Mouse (Mus musculus) left cerebral cortex, adult 9 months (tissue): ENCODE data around the gene Rnf150.

Source experiments
- DNase-seq, 2 experiments: peaks; one replicate each; pipeline ENCODE4 v3.0.0; 2022; ENCODE audit warnings: low spot score in 2 of 2

Rnf150 gene

GRCm38 (mm10) chr8:83011758-83012157 is 148.6 kb downstream of the Rnf150 start:
- DNase-seq, result peak in 1 of 2 experiments; percentile 15

DNA sequence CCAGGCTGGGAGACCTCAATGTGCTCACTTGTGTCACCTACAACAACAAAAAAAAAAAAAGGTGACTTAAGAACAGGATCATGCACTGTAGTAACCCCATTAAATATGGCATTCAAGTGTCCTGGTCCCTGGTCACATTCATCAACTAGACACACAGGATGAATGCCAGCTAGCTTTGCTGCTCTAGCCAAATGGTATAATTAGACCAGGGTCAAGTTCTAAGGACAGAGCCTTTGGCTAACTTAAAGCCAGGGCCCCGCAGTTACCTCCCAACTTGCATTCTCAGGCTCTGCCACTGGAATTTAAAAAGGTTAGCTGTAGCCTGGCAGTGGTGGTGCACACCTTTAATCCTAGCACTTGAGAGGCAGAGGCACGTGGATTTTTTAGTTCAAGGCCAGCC is 165.1 kb downstream of the Rnf150 start:
- DNase-seq, result peak in 1 of 2 experiments; percentile 1

DNA sequence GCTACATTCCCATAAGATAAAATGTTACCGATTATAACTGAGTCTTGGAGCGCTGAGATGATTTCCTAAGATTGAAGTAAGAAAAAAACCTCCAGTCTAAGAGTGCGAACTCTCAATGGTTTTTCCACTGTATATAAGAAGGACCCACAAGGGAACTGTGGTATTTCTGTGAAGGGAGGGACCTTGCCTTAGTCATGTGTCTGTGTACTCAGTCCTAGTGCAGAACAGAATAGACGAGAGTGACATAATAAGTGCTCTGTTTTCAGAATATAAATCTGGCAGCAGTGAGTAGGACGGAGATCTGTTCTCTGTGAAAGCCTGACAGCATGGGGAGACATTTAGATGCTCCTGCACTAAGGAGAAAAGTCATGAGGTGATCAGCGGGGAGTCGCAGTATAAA is 169.6 kb downstream of the Rnf150 start:
- peak; percentile 40 to 64 for DNase-seq

DNA sequence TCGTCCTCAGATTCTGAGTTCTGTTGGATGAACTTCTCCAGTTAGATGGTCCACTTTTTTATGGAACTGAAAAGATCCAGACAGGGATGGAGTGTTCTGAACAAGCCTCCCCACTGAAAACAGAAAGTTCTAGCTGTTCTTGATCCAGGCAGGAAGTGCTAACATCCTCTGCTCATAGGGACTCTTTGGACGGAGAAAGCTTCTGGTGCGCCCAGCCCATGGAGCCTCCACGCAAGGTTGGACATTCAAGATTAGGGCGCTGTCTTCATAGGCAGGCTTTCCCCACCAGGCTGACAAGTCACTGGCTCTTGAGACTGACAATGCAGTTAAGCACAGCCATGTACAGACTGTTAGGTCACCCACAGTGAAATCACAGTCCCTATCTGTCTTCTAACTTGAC is 172.0 kb downstream of the Rnf150 start:
- no peak for DNase-seq

DNA sequence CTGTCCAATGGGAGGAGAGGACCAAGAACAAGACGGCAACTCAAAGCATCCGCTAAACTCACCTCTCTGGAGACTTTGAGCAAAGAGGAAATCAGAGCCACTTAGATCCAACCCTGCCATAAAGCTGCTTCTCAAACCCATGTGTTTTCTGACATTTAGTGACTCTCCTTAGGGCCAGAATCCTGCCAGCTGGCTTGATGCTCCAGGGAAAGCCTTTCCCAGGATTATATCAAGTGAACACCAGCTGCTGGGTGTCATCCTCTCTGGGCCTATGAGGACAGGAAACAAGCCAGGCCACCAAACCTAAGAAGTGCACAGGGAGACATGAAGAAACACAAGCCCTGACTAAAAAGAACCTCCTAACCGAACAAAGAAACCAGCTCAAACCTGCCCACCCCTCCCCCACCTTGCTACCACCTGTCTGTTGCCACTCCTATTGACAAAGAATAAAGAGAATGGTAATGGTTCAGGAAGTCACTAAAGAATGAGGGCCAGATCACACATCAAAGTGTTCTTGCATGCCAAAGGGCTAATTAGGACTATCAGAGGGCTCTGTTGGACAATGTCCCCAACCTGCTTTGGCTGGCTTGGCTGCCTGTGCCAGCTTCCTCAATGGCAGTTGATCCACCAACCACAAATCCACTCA is 173.5 kb downstream of the Rnf150 start:
- DNase-seq, result no peak

DNA sequence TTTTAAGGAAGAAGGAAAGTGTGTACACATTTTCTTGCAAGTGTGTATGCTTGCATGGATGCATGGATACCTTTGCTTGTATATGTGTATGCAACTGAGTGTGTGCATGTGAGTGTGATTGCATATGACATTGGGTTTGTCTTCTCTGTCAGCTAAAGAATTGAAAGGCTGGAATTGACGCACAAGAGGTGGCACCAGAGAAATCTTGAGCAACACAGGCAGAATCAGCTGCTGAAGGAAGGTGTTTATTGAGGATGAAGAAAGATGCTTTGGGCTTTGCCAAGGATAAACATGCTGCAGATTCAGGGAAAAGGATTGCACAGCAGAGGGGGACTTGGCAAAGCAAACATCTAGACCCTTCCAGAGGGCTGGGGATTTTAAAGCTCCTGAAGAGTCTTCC is 174.2 kb downstream of the Rnf150 start:
- DNase-seq, result no peak

DNA sequence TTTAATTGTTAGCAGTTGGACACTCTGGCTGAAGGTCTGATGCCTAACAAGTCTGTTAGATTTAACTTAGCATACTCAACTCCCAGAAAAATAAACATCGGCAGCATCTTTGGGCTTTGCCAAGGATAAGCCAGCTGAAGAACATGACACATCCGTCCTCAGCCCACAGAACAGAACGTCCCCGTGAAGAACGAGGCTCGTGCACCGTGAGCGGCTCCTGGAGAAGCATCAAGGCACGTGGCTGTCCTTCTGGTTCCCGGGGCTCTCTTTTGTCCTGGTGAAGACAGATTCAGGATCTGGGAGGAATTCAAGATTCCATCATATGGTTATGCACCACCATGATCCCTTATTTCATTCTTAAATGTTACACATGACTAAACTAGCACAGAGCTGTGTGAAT is 175.4 kb downstream of the Rnf150 start:
- peak; percentile 46 to 87 for DNase-seq

DNA sequence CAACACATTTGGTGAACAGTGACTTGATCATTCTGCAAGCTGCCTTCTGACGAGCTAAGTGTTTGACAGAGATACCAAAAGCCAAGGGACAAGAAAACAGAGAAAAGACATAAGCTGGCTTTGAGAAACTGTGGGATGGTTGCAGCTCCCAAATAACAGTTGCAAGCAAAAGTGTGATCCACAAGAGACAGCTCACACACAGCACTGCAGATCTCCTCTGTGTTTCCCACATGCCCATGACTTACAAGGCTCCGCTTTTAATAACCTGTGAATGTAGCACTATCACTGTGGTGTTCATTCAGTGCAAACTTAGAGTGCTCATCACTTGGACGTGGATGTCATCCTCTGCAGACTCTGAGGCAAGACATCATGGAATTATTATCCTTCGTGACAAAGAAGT is 178.3 kb downstream of the Rnf150 start:
- DNase-seq, result no peak

DNA sequence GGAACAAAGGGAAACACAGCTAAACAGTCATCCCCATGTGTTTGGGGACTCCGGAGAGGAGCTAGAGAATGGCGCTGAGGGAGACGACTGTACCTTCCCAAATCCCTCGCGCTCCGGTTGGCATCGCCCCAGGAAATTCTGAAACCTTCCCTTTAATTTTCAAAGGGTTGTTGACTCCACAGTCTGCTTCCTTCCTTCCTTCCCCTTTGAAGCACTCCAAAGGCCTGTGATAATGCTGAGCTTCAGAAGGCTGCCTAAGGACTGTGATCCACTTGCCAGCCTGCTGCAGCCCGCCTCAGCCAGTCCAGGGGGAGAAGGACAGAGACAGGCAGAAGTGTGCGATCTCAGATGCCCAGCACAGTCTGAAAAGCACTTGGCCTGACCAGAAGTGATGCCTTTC is 183.8 kb downstream of the Rnf150 start:
- no peak for DNase-seq

DNA sequence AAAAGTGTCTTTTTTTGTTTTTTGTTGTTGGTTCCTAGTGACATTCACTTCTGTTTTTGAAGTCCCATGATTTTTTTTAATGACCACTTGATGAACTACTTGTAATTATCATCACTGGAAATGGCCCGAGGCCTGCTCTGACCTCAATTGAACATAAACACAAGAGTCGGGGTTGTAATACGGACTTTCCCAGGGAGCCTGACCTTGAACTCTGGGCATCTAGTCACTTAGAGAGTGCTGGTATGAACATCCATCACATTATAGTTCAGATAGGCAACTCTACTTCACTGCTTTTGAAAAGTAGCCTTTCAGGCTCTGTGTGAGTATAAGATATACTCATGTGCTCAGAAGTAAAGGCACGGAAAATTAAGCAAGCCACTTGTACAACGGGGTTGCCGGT is 185.4 kb downstream of the Rnf150 start:
- no peak for DNase-seq

DNA sequence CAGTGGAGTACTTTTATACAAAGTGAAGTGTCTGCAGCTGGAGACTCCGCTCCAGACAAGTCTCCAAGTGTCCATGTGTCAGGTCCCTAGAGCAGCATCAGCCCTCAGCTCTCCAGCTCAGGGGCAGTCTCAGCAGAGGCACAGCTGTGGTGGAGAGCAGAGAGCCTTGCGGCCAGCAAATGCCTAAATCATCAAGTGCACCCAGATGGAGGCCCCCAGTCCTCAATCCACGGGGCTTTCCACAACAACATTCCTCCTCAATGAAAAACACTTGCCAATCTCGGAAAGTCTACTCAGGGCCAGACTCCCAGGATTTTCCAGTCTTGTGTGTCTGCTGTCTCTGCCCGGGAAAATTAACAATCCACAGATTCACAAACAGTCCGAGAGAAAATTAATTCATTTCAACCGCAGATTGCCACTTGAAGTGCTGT is 186.0 kb downstream of the Rnf150 start:
- no peak for DNase-seq

DNA sequence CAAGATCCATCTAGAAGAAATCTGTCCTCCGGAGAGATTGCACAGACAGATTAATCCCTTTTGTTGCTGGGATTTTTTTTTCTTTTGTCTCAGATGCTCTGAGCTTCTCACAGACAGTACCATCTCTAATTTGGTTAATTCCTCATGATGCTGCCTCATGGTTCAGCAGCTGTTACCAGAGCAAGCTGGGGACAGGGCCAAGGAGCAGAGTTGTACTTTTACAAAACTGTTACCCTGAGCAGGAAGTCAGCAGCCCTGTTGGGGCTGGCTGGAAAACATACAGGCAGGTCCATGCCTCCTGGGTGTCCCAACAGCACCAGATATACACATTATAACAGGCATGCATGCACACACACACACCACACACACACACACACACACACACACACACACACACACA is 186.5 kb downstream of the Rnf150 start:
- DNase-seq, result no peak

DNA sequence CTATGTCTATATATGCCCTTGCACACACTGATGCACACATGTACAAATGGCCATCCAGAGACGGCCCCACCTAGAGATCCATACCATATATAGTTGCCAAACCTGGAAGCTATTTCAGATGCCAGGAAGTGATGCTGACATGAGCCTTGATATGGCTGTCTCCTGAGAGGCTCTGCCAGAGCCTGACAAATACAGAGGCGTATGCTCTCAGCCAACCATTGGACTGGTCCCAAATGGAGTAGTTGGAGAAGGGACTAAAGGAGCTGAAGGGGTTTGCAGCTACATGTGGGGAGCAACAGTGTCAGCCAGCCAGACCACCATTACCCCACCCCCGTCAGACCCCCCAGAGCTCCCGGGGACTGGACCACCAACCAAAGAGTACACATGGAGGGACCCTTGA is 189.7 kb downstream of the Rnf150 start:
- DNase-seq, result no peak

DNA sequence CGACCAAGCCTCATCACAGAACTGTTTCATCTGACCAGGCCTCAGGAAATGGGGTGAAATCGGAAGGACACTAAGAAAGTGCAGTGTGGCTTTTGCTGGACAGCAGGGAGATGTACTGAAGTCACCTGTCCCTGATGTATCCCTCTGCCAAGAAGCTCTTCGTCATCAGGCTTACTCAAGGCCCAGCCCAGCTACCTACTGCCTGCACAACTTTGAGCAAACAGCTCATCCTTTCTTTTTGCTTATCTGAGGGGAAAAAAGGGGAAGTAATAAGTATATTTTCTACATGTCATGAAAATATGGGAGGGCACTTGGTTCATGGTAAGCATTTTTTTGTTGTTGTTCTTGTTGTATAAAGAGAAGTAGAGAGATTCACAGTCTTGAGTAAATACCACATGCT is 191.6 kb downstream of the Rnf150 start:
- no peak for DNase-seq

DNA sequence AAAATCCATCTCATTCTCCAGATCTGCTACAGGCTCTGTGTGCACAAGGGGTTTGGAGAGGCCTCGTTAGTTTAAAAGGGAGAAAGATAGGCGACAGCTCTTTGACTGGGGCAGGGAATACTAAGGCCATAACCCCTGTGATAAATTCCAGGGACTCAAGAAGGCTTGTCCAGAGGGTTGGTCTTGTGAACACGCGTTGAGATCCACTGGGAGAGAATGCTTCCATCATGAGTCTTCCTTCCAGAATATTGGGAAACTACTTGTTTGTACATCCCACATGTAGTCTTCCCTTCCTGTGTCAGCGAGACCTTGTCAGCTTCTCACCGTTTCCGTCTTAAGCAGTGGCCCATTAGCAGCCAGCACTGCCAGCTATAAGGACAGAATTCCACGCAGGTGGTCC is 195.8 kb downstream of the Rnf150 start:
- no peak for DNase-seq

GRCm38 (mm10) chr8:83060076-83060475 is 196.9 kb downstream of the Rnf150 start:
- no peak for DNase-seq

DNA sequence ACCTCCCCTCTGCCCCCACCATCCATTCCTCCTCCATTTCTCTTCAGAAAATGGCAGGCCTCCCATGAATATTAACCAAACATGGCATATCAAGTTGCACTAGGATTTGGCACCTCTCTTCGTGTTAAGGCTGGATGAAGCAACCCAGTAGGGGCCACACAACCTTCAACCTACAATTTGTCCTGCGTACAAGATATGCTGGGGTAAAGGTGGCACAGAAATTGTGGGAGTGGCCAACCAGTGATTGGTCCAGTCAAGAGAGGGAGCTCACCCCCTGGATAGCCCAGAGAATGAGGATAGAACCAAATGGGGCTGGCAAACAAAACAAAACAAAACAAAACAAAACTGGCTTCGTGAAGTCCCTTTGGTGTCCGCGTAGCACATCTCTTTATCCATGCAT is 198.1 kb downstream of the Rnf150 start:
- DNase-seq, result no peak

DNA sequence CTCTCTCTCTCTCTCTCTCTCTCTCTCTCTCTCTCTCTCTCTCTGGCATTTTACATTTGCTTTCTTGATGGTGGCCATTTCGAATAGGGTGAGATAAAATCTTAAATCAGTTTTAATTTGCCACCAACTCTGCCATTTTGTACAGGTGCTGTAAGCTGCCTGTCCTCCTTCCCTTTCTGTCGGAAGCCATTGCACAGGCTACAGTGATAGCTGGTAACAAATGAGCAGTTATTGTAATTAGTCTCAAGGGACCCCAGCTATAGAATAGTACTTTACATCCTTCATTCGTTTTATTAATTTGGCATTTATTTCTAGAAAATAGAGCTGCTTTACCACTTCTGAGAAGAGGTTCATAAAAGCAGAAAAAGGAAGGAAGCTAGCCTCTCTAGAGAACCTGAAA is 198.7 kb downstream of the Rnf150 start:
- no peak for DNase-seq

DNA sequence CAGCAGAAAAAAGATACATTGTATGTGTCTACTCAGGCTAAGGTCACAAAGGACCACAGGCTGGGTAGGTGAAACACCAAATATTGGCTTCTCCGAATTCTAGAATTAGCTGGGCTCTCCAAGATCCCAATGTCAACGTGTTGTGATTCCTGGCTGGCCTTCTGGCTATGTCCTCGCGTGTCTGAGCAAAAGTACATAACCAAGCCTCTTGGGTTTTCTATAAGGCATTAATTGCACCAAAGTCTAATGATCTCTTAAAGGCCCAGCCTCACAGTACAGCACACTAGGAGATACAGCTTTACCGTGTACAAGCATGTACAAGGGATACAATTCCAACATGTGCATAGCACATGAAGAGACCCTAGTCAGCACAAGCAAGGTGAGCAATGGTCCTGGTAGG is 199.1 kb downstream of the Rnf150 start:
- no peak for DNase-seq

- DNase-seq, result no peak
These were observed 200.9 kb downstream of the Rnf150 start for GRCm38 (mm10) chr8:83064096-83064495.

GRCm38 (mm10) chr8:83066076-83066475 is 202.9 kb downstream of the Rnf150 start:
- no peak for DNase-seq

GRCm38 (mm10) chr8:83066846-83067245 is 203.7 kb downstream of the Rnf150 start:
- no peak for DNase-seq

GRCm38 (mm10) chr8:83067906-83068305 is 204.8 kb downstream of the Rnf150 start:
- no peak for DNase-seq

DNA sequence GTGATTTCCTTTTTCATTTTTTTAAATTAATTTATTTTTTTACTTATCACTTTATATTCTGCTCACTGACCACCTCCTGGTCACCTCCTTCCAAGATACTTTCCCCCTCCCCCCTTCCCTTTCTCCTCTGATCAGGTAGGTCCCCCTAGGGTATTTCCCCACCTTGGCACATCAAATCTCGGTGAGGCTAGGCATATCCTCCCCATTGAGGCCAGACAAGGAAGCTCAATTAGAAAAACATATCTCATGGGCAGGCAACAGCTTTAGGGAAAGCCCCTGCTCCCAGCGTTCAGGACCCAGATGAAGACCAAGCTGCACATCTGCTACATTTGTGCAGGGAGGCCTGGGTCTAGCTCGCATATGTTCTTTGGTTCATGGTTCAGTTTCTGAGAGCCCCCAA is 211.1 kb downstream of the Rnf150 start:
- DNase-seq, result no peak
